Mouse (Mus musculus) fibroblast of lung, adult 2 months (primary cell): ENCODE results near the gene Lrp5.

Experiments used
- DNase-seq: peaks from one replicate; pipeline ENCODE4 v3.0.0-alpha.2; 2011; ENCODE audit warnings: low read depth

Gene Lrp5

GRCm38 (mm10) chr19:3656144-3656543 is 30.2 kb downstream of the Lrp5 start:
- DNase-seq = no peak

DNA sequence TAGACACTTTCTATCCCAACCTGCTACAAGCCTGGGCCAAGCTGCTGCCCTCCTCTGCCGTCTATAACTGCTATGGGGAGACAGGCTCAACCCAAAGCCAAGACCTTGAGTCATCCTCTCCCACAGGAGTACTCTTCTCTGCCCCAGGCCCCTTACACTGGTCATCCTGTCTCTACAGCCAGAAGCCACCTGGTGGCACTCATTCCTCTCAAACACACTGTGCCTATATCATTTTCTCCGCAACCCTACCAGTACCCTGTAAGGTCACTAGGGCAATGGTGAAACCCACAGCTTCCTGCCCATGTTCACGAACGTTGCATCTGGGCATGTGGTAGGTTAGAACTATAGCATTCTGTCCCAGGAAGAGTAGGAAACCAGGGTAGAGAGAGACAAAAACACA is 31.4 kb downstream of the Lrp5 start:
- no peak for DNase-seq

DNA sequence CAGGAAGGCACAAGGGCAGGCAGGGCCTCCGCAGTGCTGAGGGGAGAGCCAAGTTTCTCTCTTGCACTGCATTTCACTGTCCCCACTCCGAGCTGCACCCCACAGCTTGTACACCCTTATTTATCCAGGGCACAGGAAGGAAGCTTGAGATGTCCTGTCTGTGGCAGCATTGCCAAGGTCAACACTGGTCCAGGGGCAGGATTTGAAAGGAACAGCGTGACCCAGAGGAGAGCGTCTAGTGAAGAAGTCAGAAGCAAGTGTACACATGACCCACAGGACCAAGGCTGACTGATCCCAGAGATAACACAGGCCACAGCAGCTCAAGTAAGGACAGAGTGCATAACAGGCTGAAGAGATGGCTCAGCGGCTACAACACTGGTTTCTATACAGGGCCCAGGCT is 32.3 kb downstream of the Lrp5 start:
- no peak for DNase-seq

DNA sequence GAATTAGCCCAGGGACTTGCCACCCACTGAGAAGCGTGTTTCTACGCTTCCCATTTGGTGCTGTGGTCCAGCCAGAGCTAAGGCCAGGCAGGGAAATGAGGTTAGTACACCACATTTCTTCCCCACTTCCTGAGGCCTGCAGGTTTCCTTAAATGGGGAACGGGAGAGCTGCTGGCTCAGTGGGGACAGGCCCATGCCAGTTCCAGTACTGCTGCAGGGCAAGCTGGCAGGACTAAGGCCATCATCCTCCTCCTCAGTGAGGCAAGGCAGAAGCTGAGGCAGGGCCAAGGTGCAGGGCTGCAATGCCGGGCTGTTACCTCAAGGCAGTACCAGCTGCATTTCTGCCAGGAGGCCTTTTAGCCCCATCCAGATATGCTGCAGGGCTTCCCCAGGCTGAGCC is 32.9 kb downstream of the Lrp5 start:
- no peak for DNase-seq

GRCm38 (mm10) chr19:3651989-3652388 is 34.4 kb downstream of the Lrp5 start:
- DNase-seq = no peak

GRCm38 (mm10) chr19:3651220-3651619 is 35.1 kb downstream of the Lrp5 start:
- no peak for DNase-seq

DNA sequence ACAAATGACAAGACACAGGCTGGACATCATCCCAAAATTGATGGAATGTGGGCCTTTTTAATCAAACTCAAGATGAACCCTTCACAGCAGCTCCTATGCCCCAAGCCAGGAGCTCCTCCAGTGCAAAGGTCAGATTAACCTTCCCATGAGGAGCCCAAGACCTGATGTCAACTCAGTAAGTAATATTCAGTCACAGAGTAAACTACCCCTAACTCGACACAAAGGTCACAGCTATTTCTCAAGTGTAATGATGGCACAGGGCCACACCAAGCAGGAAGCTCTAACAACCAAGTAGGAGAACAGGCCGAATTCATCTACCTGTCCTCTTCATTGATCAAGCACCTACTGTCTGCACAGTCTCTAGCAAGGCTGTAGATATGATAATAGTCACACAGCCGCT is 35.9 kb downstream of the Lrp5 start:
- DNase-seq = no peak

GRCm38 (mm10) chr19:3648830-3649450 is 37.4 kb downstream of the Lrp5 start:
- no peak for DNase-seq

DNA sequence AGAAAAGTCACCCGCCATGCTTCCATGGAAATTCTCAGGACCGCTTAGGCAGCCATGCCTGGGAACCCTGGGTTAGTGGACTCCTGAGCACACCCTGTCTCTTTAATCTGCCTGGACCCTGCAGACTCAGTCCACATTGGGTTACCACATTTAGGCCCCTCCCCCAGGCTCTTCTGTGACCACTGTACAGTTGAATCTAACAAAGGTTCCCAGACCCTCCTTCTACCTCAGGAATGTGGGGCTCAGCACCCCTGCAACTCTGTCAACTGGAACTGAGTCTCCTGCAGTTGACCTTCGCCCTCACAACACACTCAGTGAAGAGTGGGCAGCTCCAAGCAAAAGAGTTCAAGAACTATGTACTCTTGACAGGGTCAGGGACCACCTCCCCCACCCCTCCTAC is 38.4 kb downstream of the Lrp5 start:
- DNase-seq = no peak

- no peak for DNase-seq
These were observed 40.6 kb downstream of the Lrp5 start for GRCm38 (mm10) chr19:3645813-3646212.

DNA sequence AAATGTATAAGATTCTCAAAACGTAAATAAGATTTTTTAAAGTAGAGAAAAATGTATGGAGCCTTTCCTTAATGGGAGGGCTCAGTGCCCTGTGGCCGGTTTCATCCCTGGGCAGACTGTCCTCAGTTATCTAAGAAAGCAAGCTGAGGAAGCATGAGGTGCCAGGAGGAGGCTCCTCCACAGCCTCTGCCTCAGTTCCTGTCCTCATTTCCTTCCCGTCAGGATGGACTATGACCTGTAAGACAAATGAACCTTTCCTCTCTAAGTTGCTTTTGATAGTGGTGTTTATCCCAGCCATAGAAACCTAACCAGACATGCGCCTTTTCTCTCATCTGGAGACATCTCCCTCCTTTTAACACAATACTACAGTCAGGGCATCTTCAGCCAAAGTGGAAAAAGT is 41.0 kb downstream of the Lrp5 start:
- DNase-seq = no peak

DNA sequence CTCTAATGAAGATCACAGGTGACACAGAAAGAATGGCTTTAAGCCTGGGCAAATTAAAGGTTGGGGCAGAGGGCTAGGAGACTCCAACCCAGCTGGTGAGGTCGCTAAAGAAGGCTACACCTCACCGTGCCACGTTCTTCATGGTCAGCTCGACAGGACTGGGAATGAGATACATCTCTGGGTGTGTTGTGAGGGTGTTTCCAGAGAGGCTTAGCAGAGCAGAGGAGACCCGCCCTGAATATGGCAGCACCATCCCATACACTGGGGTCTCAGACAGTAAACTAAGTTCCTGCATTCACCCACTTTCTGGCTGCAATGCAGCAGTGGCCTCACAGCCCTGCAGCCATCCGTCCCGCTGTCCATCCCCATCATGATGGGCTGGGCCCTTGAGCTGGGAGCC is 46.8 kb downstream of the Lrp5 start:
- DNase-seq = no peak

DNA sequence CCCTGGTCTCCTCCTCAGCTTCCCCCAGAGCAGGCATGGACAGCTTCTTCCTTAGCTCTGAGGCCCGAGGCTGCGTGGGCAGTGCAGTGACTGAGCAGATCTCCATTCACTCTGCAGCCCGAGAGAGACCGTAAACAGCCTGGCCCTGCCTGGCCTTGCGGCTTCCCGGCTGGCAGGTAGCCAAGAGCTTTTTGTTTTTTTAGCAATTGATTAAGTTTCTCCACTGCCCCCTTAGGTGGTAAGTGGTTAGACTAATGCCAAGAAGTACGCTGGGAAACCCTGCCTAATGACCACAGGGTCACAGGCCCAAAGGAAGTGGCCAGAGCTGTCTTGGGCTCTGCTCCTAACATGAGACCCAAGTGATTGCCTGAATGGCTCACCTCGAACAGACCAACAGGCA is 47.7 kb downstream of the Lrp5 start:
- peak; percentile 98 for DNase-seq

GRCm38 (mm10) chr19:3632018-3632417 is 54.3 kb downstream of the Lrp5 start:
- no peak for DNase-seq

- no peak for DNase-seq
These were observed 54.9 kb downstream of the Lrp5 start for GRCm38 (mm10) chr19:3631431-3631830.

- DNase-seq = no peak
These were observed 55.9 kb downstream of the Lrp5 start for GRCm38 (mm10) chr19:3630486-3630885.

DNA sequence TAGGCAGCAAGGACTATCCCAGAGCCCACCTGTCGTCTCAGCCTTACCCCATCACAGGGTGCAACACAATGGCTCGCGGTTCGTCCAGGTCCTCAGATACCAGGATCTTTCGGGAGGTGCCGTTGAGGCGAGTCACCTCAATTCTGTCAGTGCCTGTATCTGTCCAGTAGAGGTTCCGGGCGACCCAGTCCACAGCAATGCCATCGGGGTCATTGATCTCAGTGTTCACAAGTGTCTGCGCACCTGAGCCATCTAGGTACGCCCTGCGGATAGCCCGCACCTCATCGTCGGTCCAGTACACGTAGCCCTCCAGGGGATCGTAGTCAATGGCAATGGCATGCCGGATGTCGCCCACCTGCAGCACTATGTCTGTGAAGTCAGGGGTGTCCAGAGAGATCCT is 56.3 kb downstream of the Lrp5 start:
- DNase-seq = no peak

GRCm38 (mm10) chr19:3628223-3628622 is 58.1 kb downstream of the Lrp5 start:
- no peak for DNase-seq

- DNase-seq = no peak
These were observed 61.3 kb downstream of the Lrp5 start for GRCm38 (mm10) chr19:3625111-3625510.

- no peak for DNase-seq
These were observed 62.5 kb downstream of the Lrp5 start for GRCm38 (mm10) chr19:3623824-3624223.

DNA sequence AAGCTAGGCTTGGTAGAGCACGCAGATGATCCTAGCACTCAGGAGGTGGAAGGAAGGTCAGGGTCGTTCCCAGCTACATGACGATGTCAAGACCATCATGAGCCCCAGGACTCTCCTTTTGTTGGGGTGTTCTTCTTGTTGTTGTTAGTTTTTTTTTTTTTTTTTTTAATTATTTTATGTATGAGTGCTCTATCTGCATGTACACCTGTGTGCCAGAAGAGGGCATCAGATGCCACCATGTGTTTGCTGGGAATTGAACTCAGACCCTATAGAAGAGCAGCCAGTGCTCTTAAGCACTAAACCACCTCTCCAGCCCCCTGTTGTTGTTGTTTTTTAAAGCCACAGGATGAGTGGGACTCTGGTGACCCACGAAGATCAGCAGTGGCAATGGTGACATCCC is 63.1 kb downstream of the Lrp5 start:
- no peak for DNase-seq

DNA sequence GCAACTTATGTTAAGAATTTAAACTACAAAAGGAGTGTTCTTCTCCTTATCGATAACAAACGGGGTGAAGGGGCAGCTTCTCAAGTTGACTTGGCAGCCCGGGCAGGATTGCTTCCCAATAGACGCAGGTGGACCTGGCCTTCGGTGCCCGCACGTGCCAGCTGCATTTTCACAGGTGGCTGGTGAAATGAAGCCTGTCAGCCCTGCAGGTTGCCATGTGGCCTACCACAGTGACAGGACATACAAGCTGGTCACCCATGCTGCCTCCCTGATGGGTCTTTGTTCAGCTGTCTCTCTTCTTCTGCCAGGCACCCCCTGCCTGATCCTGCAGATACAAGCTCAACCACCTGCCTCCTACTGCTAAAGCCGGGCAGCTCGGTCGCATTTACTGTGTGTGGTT is 65.5 kb downstream of the Lrp5 start:
- no peak for DNase-seq

DNA sequence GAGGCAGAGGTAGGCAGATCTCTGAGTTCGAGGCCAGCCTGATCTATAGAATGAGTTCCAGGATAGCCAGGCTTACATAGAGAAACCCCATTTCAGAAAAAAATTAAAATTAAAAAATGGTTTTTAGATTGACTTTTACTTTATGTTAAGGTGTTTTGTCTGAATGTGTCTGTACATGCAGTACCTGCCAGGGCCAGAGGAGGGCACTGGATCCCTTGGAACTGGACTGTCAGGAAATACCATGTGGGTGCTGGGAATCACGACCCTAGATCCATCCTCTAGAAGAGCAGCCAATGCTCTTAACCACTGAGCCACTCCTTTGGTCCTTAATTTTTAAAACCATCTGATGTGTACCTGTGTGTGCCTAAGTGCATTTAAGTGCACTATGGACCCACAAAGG is 67.0 kb downstream of the Lrp5 start:
- no peak for DNase-seq

GRCm38 (mm10) chr19:3613991-3614390 is 72.4 kb downstream of the Lrp5 start:
- DNase-seq = no peak
